Mouse (Mus musculus) G1E (cell line): ENCODE measurements around the gene Scaf8. TPM values are rescaled to one million over a fixed set of nuclear protein-coding genes. Genes with fewer than 3 reads are reported as not detected.

Experiments
- ATAC-seq: 2 replicates; pipeline ENCODE4 v1.8.0; 2016; ENCODE audit warnings: mild to moderate bottlenecking; ENCODE audit not compliant: insufficient number of reproducible peaks, poor library complexity, low FRiP score, severe bottlenecking; ENCODE audit errors: extremely low read depth
- DNase-seq: peaks from one replicate; pipeline ENCODE4 v3.0.0; 2012; ENCODE audit warnings: low spot score
- H3K27me3 ChIP-seq: 2 replicates; pipeline ENCODE4 v1.6.1; 2012; ENCODE audit warnings: mild to moderate bottlenecking, low read length, inconsistent platforms; ENCODE audit not compliant: insufficient read depth
- H3K36me3 ChIP-seq: replicated peaks from 2 replicates; pipeline ENCODE3; 2012; ENCODE audit warnings: mild to moderate bottlenecking, inconsistent platforms
- H3K4me1 ChIP-seq: 2 replicates; pipeline ENCODE4 v1.6.1; 2012; ENCODE audit warnings: low read depth, low read length, inconsistent platforms, mixed read lengths; ENCODE audit not compliant: insufficient read depth
- H3K4me3 ChIP-seq: 2 replicates; pipeline ENCODE4 v1.5.1; 2012; ENCODE audit warnings: low read depth, mild to moderate bottlenecking, inconsistent platforms, low read length, moderate library complexity, mixed read lengths
- H3K9me3 ChIP-seq: replicated peaks from 2 replicates; pipeline ENCODE4 v1.6.1; 2012; ENCODE audit warnings: inconsistent platforms
- CTCF ChIP-seq: IDR thresholded peaks from 2 replicates; pipeline ENCODE4 v1.5.1; 2012; ENCODE audit warnings: low read depth, low read length, inconsistent platforms, mixed read lengths
- GATA1 ChIP-seq: IDR thresholded peaks from 2 replicates; pipeline ENCODE4 v1.6.1; 2012; ENCODE audit warnings: borderline replicate concordance, low read length, inconsistent platforms, mixed read lengths
- GATA2 ChIP-seq: IDR thresholded peaks from 2 replicates; pipeline ENCODE4 v1.6.1; 2012; ENCODE audit warnings: low read depth, low read length, inconsistent platforms, borderline replicate concordance
- POLR2AphosphoS5 ChIP-seq: IDR thresholded peaks from 2 replicates; pipeline ENCODE4 v1.6.1; 2012; ENCODE audit warnings: low read depth, low read length, inconsistent platforms; ENCODE audit not compliant: insufficient replicate concordance
- TAL1 ChIP-seq: conservative IDR thresholded peaks from 2 replicates; pipeline ENCODE4 v1.6.1; 2012; ENCODE audit warnings: low read depth, low read length, inconsistent platforms, mixed read lengths
- polyA plus RNA-seq: library from polyadenylated mRNA; stranded (reverse); fragments of >175 nt; gene quantifications from 2 replicates; pipeline ENCODE4 v1.2.3, GENCODE M21; 2012
- total RNA-seq, 2 experiments: library from RNA; stranded (forward) in 1 of 2; stranded (reverse) in 1 of 2; fragments of 200-1000 nt in 1 of 2; fragments of >200 nt in 1 of 2; fragmentation: Nextera tagmentation in 1 of 2; gene quantifications; 2 replicates each; pipeline ENCODE4 v1.2.3; 2014 to 2017

Gene Scaf8
- total and polyA plus RNA-seq, 3 experiments: 43.5 to 79.9 (median 57.0) TPM

DNA sequence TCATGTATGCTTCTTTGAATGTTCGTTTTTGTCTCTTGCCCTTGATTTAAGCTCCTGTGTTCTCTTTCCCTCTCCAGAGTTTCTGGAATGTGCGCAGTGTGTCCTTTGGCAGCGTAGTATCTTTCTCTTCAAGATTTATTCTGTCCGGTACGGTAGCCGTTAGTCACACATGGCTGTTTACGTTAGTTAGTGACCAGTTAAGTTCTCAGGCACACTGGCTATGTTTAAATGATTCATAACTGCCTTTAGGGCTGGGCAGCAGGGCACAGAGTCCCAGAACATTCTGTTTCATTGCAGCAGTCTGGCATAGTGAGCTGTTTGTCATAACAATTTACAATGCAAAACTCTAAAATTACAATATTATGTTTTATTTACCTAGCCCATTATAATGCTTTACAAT is 103.6 kb downstream of the Scaf8 start:
- H3K9me3 ChIP-seq: no peaks in the 10 kb centered on the region
- H3K36me3 ChIP-seq: peaks cover 73% of the 10 kb centered on the region
- H3K27me3 ChIP-seq: no peaks in the 10 kb centered on the region
- H3K4me3 ChIP-seq: no peak overlapping the region
- H3K4me1 ChIP-seq: peaks cover 11% of the 10 kb centered on the region
- ATAC-seq (no peak), DNase-seq (no peak)
- TF ChIP-seq CTCF: no peak
- TF ChIP-seq TAL1: no peak
- no peak for TF ChIP-seq POLR2AphosphoS5
- TF ChIP-seq GATA2: no peak
- TF ChIP-seq GATA1: no peak

DNA sequence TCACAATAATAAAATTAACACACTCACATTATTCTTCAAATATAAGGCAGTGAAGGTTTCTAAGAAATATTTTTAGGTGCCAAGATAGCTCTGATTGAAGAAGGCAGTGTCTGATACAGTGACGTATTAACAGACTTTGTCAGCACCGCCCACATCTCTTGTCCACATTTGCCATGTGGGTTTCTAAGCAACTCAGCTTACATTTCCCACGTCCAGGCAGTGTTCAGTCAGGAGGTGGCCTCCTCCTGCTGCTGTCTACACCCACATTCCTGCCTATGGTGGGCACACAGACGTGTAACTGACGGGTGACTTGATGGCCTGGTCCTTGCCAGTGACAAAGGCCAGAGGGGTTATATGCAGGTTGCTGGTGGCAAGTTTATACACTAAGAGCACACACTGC is 104.1 kb downstream of the Scaf8 start:
- H3K27me3 ChIP-seq: no peaks in the 10 kb centered on the region
- ATAC-seq: no peak
- H3K9me3 ChIP-seq: no peaks in the 10 kb centered on the region
- peaks cover 70% of the 10 kb centered on the region for H3K36me3 ChIP-seq
- peaks cover 16% of the 10 kb centered on the region for H3K4me1 ChIP-seq
- TF ChIP-seq CTCF (no peak), POLR2AphosphoS5 (no peak), GATA2 (no peak), GATA1 (no peak), TAL1 (no peak)
- no peak for DNase-seq
- H3K4me3 ChIP-seq: no peak overlapping the region

DNA sequence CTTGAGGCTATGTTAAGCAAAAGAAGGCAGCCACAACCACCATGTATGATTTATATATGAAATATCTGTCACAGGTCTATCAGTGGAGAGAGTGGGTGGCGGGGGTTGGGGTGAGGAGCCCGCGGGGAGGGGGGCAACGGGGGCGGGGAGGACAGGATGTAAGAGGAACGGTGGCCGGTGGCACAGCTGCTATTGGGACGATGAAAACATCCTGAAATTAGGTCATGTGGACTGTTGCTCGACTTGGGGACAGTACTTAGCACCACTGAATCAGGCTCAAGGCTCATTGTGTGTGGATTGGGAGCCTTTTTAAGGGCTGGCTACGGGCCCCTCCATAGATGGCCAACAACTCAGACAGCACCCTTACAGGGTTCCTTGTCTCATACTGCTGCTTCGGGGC is 105.4 kb downstream of the Scaf8 start:
- H3K4me1 ChIP-seq: peaks cover 21% of the 10 kb centered on the region
- H3K9me3 ChIP-seq: no peaks in the 10 kb centered on the region
- no peak for TF ChIP-seq TAL1
- no peak for TF ChIP-seq GATA1
- no peak for TF ChIP-seq CTCF
- TF ChIP-seq POLR2AphosphoS5: no peak
- H3K4me3 ChIP-seq: no peak overlapping the region
- peaks cover 69% of the 10 kb centered on the region for H3K36me3 ChIP-seq
- no peak for ATAC-seq
- DNase-seq: no peak
- H3K27me3 ChIP-seq: no peaks in the 10 kb centered on the region

DNA sequence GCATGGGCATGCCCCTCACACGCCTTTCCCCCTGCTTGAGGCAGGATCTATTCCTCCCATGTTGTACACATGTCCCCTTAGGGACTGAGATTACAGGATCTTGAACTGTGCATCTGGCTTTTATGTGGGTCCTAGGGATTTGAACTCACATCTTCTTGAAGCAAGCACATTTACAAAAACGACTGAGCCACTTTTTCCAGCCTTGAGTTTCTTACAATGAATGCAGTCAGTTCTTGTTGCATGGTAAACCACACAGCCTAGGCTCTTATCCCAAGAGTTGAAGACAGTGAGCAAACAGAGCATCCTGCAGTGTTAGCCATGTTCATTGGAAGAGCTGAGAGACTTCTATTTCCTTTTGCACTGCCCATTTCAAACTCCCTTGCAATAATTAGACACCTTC is 108.3 kb downstream of the Scaf8 start:
- TF ChIP-seq GATA2 (no peak), GATA1 (no peak), POLR2AphosphoS5 (no peak), CTCF (no peak), TAL1 (no peak)
- no peak for ATAC-seq
- no peak for DNase-seq
- Histone ChIP-seq H3K9me3 (no peaks in the 10 kb centered on the region), H3K36me3 (peaks cover 62% of the 10 kb centered on the region), H3K27me3 (no peaks in the 10 kb centered on the region), H3K4me3 (no peak overlapping the region), H3K4me1 (peaks cover 21% of the 10 kb centered on the region)

DNA sequence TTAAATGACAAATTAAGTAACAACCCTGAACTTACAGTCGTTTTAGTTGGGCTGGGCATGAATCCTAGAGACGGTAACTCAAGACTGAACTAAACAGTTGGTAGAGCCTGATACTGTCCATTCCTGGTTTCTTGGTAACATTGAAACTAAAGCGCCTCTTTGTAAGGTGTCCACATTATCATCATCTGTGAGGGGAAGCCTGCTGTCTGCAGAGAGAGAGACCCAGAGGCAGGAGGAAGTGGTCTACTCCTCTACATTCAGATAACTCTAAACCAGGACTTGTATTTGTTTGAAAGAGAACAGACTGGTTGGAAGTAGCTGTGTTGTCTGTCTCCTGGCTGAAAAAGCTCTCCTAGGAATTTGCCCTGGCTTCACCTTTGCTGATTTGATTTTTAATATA is 108.9 kb downstream of the Scaf8 start:
- Histone ChIP-seq H3K4me1 (peaks cover 21% of the 10 kb centered on the region), H3K36me3 (peaks cover 59% of the 10 kb centered on the region), H3K4me3 (no peak overlapping the region), H3K9me3 (no peaks in the 10 kb centered on the region), H3K27me3 (no peaks in the 10 kb centered on the region)
- no peak for DNase-seq
- no peak for TF ChIP-seq GATA2
- no peak for TF ChIP-seq TAL1
- TF ChIP-seq CTCF: no peak
- ATAC-seq: no peak

DNA sequence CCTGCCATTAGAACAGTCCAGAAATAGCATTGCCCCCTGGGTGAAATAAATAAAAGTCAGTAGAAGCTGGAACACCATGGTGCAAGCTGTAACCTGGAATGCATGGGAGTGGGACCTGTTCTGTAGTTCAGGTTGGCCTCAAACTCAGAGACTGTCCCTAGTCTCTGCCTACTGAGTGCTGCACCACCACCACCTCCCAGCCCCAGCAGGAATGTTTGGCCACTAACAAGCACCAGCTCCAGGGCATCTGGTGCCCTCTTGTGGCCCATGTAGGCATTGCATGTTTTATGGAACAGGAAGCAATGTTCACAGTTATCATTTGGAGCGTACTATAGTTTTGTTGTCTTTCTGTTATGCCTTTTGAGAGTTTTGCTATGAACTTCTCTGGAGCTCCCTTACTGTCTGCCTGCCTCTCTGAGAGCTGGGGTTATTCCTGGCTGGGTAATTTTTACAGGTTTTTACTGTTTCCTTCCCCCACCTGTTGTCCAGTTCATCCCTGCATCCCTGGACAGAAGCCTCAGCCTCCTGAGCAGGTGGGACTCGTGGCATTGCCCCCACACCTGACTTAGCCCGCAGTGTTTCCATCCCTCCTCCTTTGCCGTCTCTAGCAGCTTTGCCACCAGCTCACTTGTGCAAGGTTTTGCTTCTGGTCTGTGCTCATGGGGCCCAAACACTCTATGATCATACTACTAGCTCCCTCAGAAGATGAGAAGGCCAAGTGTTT is 109.8 kb downstream of the Scaf8 start:
- peaks cover 19% of the 10 kb centered on the region; the same call in 1 of the 2 replicates for H3K4me1 ChIP-seq
- H3K36me3 ChIP-seq: peaks cover 57% of the 10 kb centered on the region
- ATAC-seq (peak; percentile 72), DNase-seq (peak; percentile 53)
- no peak overlapping the region for H3K4me3 ChIP-seq
- H3K27me3 ChIP-seq: no peaks in the 10 kb centered on the region
- TF ChIP-seq GATA2: no peak
- peak; percentile 92 for TF ChIP-seq CTCF
- TF ChIP-seq GATA1: no peak
- no peaks in the 10 kb centered on the region for H3K9me3 ChIP-seq
